Mouse (Mus musculus): ENCODE data around the gene Plxnb2. TPM values are rescaled to one million over a fixed set of nuclear protein-coding genes. Genes with fewer than 3 reads are reported as not detected.

Plxnb2 gene
- total RNA-seq, 2 experiments from 2014 or later = 20.9 to 23.8 TPM

GRCm38 (mm10) chr15:89137378-89138045, 43.1 kb downstream of the Plxnb2 start:
- intact Hi-C loops (cut with DNase I; ENCODE audit: low total_unique reads) = no loop called here
- no peak for DNase-seq

GRCm38 (mm10) chr15:89136461-89137155, 44.0 kb downstream of the Plxnb2 start:
- intact Hi-C loops (cut with DNase I; ENCODE audit: low total_unique reads) = no loop called here
- no peak for DNase-seq

GRCm38 (mm10) chr15:89131316-89131715, 49.3 kb downstream of the Plxnb2 start:
- DNase-seq = no peak
- intact Hi-C loops (cut with DNase I; ENCODE audit: low total_unique reads) = loop anchor here (5.0 kb wide), 1 partner anchor 76 kb away; no protein-coding TSS in a partner anchor

GRCm38 (mm10) chr15:89130245-89130644, 50.3 kb downstream of the Plxnb2 start:
- DNase-seq = no peak

GRCm38 (mm10) chr15:89128382-89129350, 51.9 kb downstream of the Plxnb2 start, which contains the start of gene Hdac10:
Hdac10 (minus strand) TSS chr15:89128700.
- intact Hi-C loops (cut with DNase I; ENCODE audit: low total_unique reads) = no loop called here
- peak; percentile 86 for DNase-seq

More at GRCm38 (mm10) chr15:89130245-89130644, 50.3 kb downstream of the Plxnb2 start:
- intact Hi-C loops (cut with DNase I; ENCODE audit: low total_unique reads) = loop anchor here (5.0 kb wide), 1 partner anchor 77 kb away; no protein-coding TSS in a partner anchor

- no peak for DNase-seq
- intact Hi-C loops (cut with DNase I; ENCODE audit: low total_unique reads) = no loop called here
These were observed 53.1 kb downstream of the Plxnb2 start for GRCm38 (mm10) chr15:89127364-89127940.

GRCm38 (mm10) chr15:89126622-89127021, 54.0 kb downstream of the Plxnb2 start:
- no peak for DNase-seq
- intact Hi-C loops (cut with DNase I; ENCODE audit: low total_unique reads) = no loop called here

- no peak for DNase-seq
These were observed 55.2 kb downstream of the Plxnb2 start for GRCm38 (mm10) chr15:89125351-89125750.

GRCm38 (mm10) chr15:89124312-89124711, 56.3 kb downstream of the Plxnb2 start:
- no peak for DNase-seq
- intact Hi-C loops (cut with DNase I; ENCODE audit: low total_unique reads) = no loop called here

More at GRCm38 (mm10) chr15:89125351-89125750, 55.2 kb downstream of the Plxnb2 start:
- intact Hi-C loops (cut with DNase I; ENCODE audit: low total_unique reads) = no loop called here

GRCm38 (mm10) chr15:89123595-89123994, 57.0 kb downstream of the Plxnb2 start:
- no peak for DNase-seq
- intact Hi-C loops (cut with DNase I; ENCODE audit: low total_unique reads) = no loop called here

GRCm38 (mm10) chr15:89122649-89123366, 57.8 kb downstream of the Plxnb2 start, which contains the start of gene Tubgcp6:
Tubgcp6 (minus strand) TSS chr15:89123112.
- intact Hi-C loops (cut with DNase I; ENCODE audit: low total_unique reads) = no loop called here
- peak; percentile 94 for DNase-seq

GRCm38 (mm10) chr15:89118007-89118406, 62.6 kb downstream of the Plxnb2 start:
- DNase-seq = no peak
- intact Hi-C loops (cut with DNase I; ENCODE audit: low total_unique reads) = no loop called here

- intact Hi-C loops (cut with DNase I; ENCODE audit: low total_unique reads) = no loop called here
- no peak for DNase-seq
These were observed 70.4 kb downstream of the Plxnb2 start for GRCm38 (mm10) chr15:89110147-89110546.

GRCm38 (mm10) chr15:89106976-89107375, 73.6 kb downstream of the Plxnb2 start:
- intact Hi-C loops (cut with DNase I; ENCODE audit: low total_unique reads) = no loop called here
- DNase-seq = no peak

GRCm38 (mm10) chr15:89106073-89106472, 74.5 kb downstream of the Plxnb2 start:
- DNase-seq = no peak
- intact Hi-C loops (cut with DNase I; ENCODE audit: low total_unique reads) = no loop called here
